Mouse (Mus musculus) heart, postnatal 0 days (tissue): Measurements from ENCODE around the gene Gm17606. TPM values are rescaled to one million over a fixed set of nuclear protein-coding genes. Genes with fewer than 3 reads are reported as not detected.
A peak's percentile ranks its signal among the peaks of the same experiment; 100 is the strongest.
"Not testable (repeated sequence)": the region's sequence is repeated elsewhere in the genome, so short reads cannot be mapped to it uniquely, and the experiment has no call there.

Source experiments
- ATAC-seq: fragments of 200-750 bp; cut with Nextera tagmentation; 2 replicates; pipeline ENCODE4 v1.8.0; 2017; ENCODE audit warnings: low read depth, moderate number of reproducible peaks, moderate library complexity; ENCODE audit not compliant: insufficient read depth
- DNase-seq: peaks from one replicate; pipeline ENCODE4 v3.0.0-alpha.2; 2016; ENCODE audit warnings: low spot score
- H3K27ac ChIP-seq: fragments of 300-500 bp; sonication (generic); 2 replicates; pipeline ENCODE4 v1.5.1; 2014; ENCODE audit warnings: low read depth, mild to moderate bottlenecking
- H3K27me3 ChIP-seq: fragments of 300-500 bp; sonication (generic); 2 replicates; pipeline ENCODE4 v1.6.1; 2014; ENCODE audit warnings: low read length, mixed read lengths; ENCODE audit not compliant: control insufficient read depth, insufficient read depth
- H3K36me3 ChIP-seq: fragments of 300-500 bp; sonication (generic); replicated peaks from 2 replicates; pipeline ENCODE4 v1.6.1; 2014; ENCODE audit warnings: low read length, mixed read lengths; ENCODE audit not compliant: control insufficient read depth, insufficient read depth
- H3K4me1 ChIP-seq: fragments of 300-500 bp; sonication (generic); 2 replicates; pipeline ENCODE4 v1.6.1; 2014; ENCODE audit warnings: antibody characterized with exemption; ENCODE audit not compliant: control insufficient read depth, insufficient read depth
- H3K4me2 ChIP-seq: fragments of 300-500 bp; sonication (generic); 2 replicates; pipeline ENCODE4 v1.6.1; 2014; ENCODE audit warnings: low read depth, mild to moderate bottlenecking, low read length, moderate library complexity
- H3K4me3 ChIP-seq: fragments of 300-500 bp; sonication (generic); 2 replicates; pipeline ENCODE4 v1.5.1; 2014; ENCODE audit warnings: low read depth, low read length
- H3K9ac ChIP-seq: fragments of 300-500 bp; sonication (generic); replicated peaks from 2 replicates; pipeline ENCODE4 v1.6.1; 2014; ENCODE audit warnings: low read depth, low read length, mixed read lengths
- H3K9me3 ChIP-seq: fragments of 300-500 bp; sonication (generic); replicated peaks from 2 replicates; pipeline ENCODE4 v1.6.1; 2016; ENCODE audit warnings: low read length; ENCODE audit not compliant: control insufficient read depth
- CTCF ChIP-seq: IDR thresholded peaks from 2 replicates; pipeline ENCODE4 v1.5.1; 2016; ENCODE audit warnings: antibody characterized with exemption, control low read depth, low read depth
- EP300 ChIP-seq: IDR thresholded peaks from 2 replicates; pipeline ENCODE4 v1.6.1; 2016; ENCODE audit warnings: antibody characterized with exemption, low read depth
- WGBS: fragments of 180-500 bp; shearing (Covaris S2); extraction: QIAGEN DNeasy Blood & Tissue Kit; methylation state at CpG from one replicate; pipeline ENCODE4 v1.1.7; 2014; 5-methylcytosine and 5-hydroxymethylcytosine counted together
- polyA plus RNA-seq: library from polyadenylated mRNA; unstranded; fragments of >200 nt; fragmentation: Nextera tagmentation; extraction: Ambion mirVana; gene quantifications from 2 replicates; pipeline ENCODE4 v1.2.1, GENCODE M21; 2015
- total RNA-seq: library from RNA; depleted of rRNA; stranded (reverse); fragments of >200 nt; gene quantifications from 2 replicates; pipeline ENCODE4 v1.2.3, GENCODE M21; 2014; ENCODE audit warnings: low replicate concordance

Gene Gm17606
- total and polyA plus RNA-seq, 2 experiments from 2014 or later, result not detected

GRCm38 (mm10) chr14:54605752-54606321 lies 34.9 kb upstream of the Gm17606 start, which contains the start of gene 4931414P19Rik:
Gene 4931414P19Rik (minus strand): TSS chr14:54605993.
- ATAC-seq, result peak; percentile 61
- under 1% methylated on average over 34 of the region's 39 CpGs for WGBS

GRCm38 (mm10) chr14:54607226-54607625 lies 33.5 kb upstream of the Gm17606 start:
- 64% methylated on average over 8 of the region's 8 CpGs for WGBS
- no peaks in the 10 kb centered on the region for H3K27me3 ChIP-seq
- H3K36me3 ChIP-seq, result 0 out of 2 replicates have a peak, but pooled peaks cover 6% of the 10 kb centered on the region
- no peak overlapping the region for H3K4me2 ChIP-seq
- ATAC-seq (no peak), DNase-seq (no peak)
- no peaks in the 10 kb centered on the region for H3K4me1 ChIP-seq
- no peak overlapping the region for H3K27ac ChIP-seq
- H3K4me3 ChIP-seq, result no peak overlapping the region
- H3K9me3 ChIP-seq, result no peaks in the 10 kb centered on the region
- TF ChIP-seq CTCF (no peak), EP300 (no peak)
- no peak overlapping the region for H3K9ac ChIP-seq

More at GRCm38 (mm10) chr14:54605752-54606321, 34.9 kb upstream of the Gm17606 start, which contains the start of gene 4931414P19Rik:
- Histone ChIP-seq H3K36me3 (no peaks in the 10 kb centered on the region), H3K27ac (peak within 1 kb of the TSS; percentile 83), H3K4me1 (no peaks in the 10 kb centered on the region), H3K4me2 (peak within 1 kb of the TSS; percentile 62), H3K9me3 (no peaks in the 10 kb centered on the region), H3K4me3 (peak within 1 kb of the TSS; percentile 52), H3K27me3 (no peaks in the 10 kb centered on the region), H3K9ac (peak within 1 kb of the TSS; percentile 68)
- TF ChIP-seq EP300 (no peak), CTCF (no peak)
- peak; percentile 73 for DNase-seq

GRCm38 (mm10) chr14:54609245-54609644 lies 31.5 kb upstream of the Gm17606 start:
- Histone ChIP-seq H3K27ac (no peak overlapping the region), H3K4me2 (no peak overlapping the region), H3K4me1 (no peaks in the 10 kb centered on the region), H3K4me3 (no peak overlapping the region), H3K36me3 (peaks cover 18% of the 10 kb centered on the region), H3K27me3 (no peaks in the 10 kb centered on the region), H3K9ac (no peak overlapping the region), H3K9me3 (no peaks in the 10 kb centered on the region)
- WGBS, result 75% methylated on average over 4 of the region's 4 CpGs
- DNase-seq (no peak), ATAC-seq (no peak)
- TF ChIP-seq EP300 (no peak), CTCF (no peak)

- DNase-seq (no peak), ATAC-seq (no peak)
- Histone ChIP-seq H3K4me2 (no peak overlapping the region), H3K4me1 (no peaks in the 10 kb centered on the region), H3K36me3 (peaks cover 21% of the 10 kb centered on the region), H3K27me3 (no peaks in the 10 kb centered on the region), H3K4me3 (no peak overlapping the region), H3K9me3 (no peaks in the 10 kb centered on the region), H3K9ac (no peak overlapping the region), H3K27ac (no peak overlapping the region)
- TF ChIP-seq CTCF, result peak; percentile 45
- no peak for TF ChIP-seq EP300
- WGBS, result 84% methylated on average over 4 of the region's 4 CpGs
Measured at GRCm38 (mm10) chr14:54609962-54610361, 30.8 kb upstream of the Gm17606 start.

GRCm38 (mm10) chr14:54610648-54611047 lies 30.1 kb upstream of the Gm17606 start:
- Histone ChIP-seq H3K4me3 (no peak overlapping the region), H3K9ac (no peak overlapping the region), H3K4me2 (no peak overlapping the region), H3K27me3 (no peaks in the 10 kb centered on the region), H3K36me3 (peaks cover 27% of the 10 kb centered on the region), H3K9me3 (no peaks in the 10 kb centered on the region), H3K27ac (no peak overlapping the region), H3K4me1 (no peaks in the 10 kb centered on the region)
- no peak for TF ChIP-seq EP300
- TF ChIP-seq CTCF, result no peak
- ATAC-seq, result no peak
- no peak for DNase-seq
- WGBS, result 81% methylated on average over 6 of the region's 6 CpGs

GRCm38 (mm10) chr14:54614130-54614529 lies 26.6 kb upstream of the Gm17606 start:
- not testable (repeated sequence) for ATAC-seq, H3K9me3 ChIP-seq, H3K27ac ChIP-seq, H3K27me3 ChIP-seq, H3K4me2 ChIP-seq, H3K4me3 ChIP-seq, H3K9ac ChIP-seq, H3K4me1 ChIP-seq, DNase-seq
- H3K36me3 ChIP-seq, result peaks cover 33% of the 10 kb centered on the region
- WGBS, result 93% methylated on average over 15 of the region's 16 CpGs
